17 mouse cellular contexts compared by ENCODE assay signal in genomic region chr2:125275617-125276016, GRCm38 (mm10). TPM values are rescaled to one million over a fixed set of nuclear protein-coding genes. Genes with fewer than 3 reads are reported as not detected.
DNase-seq lines count a peak whose midpoint lies in the region; ATAC-seq and TF ChIP-seq lines count a peak whose summit lies in the region.
"Had no signal": no experiment of that assay in that cellular context is flagged by ENCODE, and none has a peak within 500 bp of the region (broad histone marks: within the 10 kb centered on the region; RNA-seq: fewer than 3 reads in every experiment).

No protein-coding gene starts in this region.

- intact Hi-C loops in left cerebral cortex, postnatal 10 days (cut with DNase I), result no loop called here

- no peak overlapping the region for H3K9ac ChIP-seq in limb, embryonic 14.5 days (ENCODE audit: low read depth, low read length, severe bottlenecking)
- H3K9ac ChIP-seq: hindbrain, embryonic 13.5 days; limb, embryonic 12.5 days; midbrain, embryonic 13.5 days had no signal

- no peaks in the 10 kb centered on the region for H3K9me3 ChIP-seq in embryonic facial prominence, embryonic 10.5 days
- no peaks in the 10 kb centered on the region for H3K9me3 ChIP-seq in limb, embryonic 14.5 days (ENCODE audit: control insufficient read depth, low read length)
- H3K9me3 ChIP-seq: limb, embryonic 12.5 days; midbrain, embryonic 13.5 days had no signal

- 35% methylated on average over 5 of the region's 5 CpGs for WGBS in embryonic facial prominence, embryonic 10.5 days
- WGBS in limb, embryonic 14.5 days, result 36% methylated on average over 5 of the region's 5 CpGs

- peaks cover 10% of the 10 kb centered on the region for H3K4me1 ChIP-seq in embryonic facial prominence, embryonic 10.5 days
- no peaks in the 10 kb centered on the region; the same call in 1 of the 2 replicates for H3K4me1 ChIP-seq in limb, embryonic 14.5 days (ENCODE audit: control insufficient read depth, insufficient read depth, low read length)
- H3K4me1 ChIP-seq: hindbrain, embryonic 13.5 days; limb, embryonic 12.5 days; midbrain, embryonic 13.5 days had no signal

- CTCF ChIA-PET in Patski (lab: Charles Lee), result interaction anchor here (0.6 to 1.0 kb wide), 4 partner anchors 11 to 329 kb away, joined by 3 read pairs; no protein-coding TSS in a partner anchor

- H3K27ac ChIP-seq in embryonic facial prominence, embryonic 10.5 days (replicated peaks), result peak overlapping the region; percentile 40; the same call in 1 of the 2 replicates
- no peak overlapping the region for H3K27ac ChIP-seq in limb, embryonic 14.5 days (replicated peaks; ENCODE audit: low read depth, low read length)
- H3K27ac ChIP-seq: hindbrain, embryonic 13.5 days; left cerebral cortex, adult 2 months; limb, embryonic 12.5 days; macrophage; midbrain, embryonic 13.5 days had no signal

- in situ Hi-C loops in Patski (cut with MboI; ENCODE audit: low pct_unique_long_range_greater_than_20kb), result no loop called here

- no peak for TF ChIP-seq POLR2A in limb, embryonic 14.5 days (IDR thresholded peaks at IDR 0.05; ENCODE audit: borderline replicate concordance, extremely low read depth, insufficient read depth, insufficient read length)

- no peaks in the 10 kb centered on the region for H3K36me3 ChIP-seq in embryonic facial prominence, embryonic 10.5 days (replicated peaks)
- H3K36me3 ChIP-seq in limb, embryonic 14.5 days (ENCODE audit: control insufficient read depth, insufficient read depth, low read length), result no peaks in the 10 kb centered on the region
- H3K36me3 ChIP-seq: hindbrain, embryonic 13.5 days; limb, embryonic 12.5 days; midbrain, embryonic 13.5 days had no signal

- H3K4me3 ChIP-seq in embryonic facial prominence, embryonic 10.5 days, result no peak overlapping the region
- no peak overlapping the region for H3K4me3 ChIP-seq in limb, embryonic 14.5 days (replicated peaks; ENCODE audit: low read length)
- H3K4me3 ChIP-seq: hindbrain, embryonic 13.5 days; left cerebral cortex, adult 2 months; limb, embryonic 12.5 days; midbrain, embryonic 13.5 days had no signal

- H3K27me3 ChIP-seq in Patski, result no peaks in the 10 kb centered on the region
- H3K27me3 ChIP-seq in embryonic facial prominence, embryonic 10.5 days (replicated peaks; ENCODE audit: low read depth, poor library complexity, severe bottlenecking), result no peaks in the 10 kb centered on the region
- H3K27me3 ChIP-seq in limb, embryonic 14.5 days (ENCODE audit: control insufficient read depth, insufficient read depth, low read length), result no peaks in the 10 kb centered on the region
- H3K27me3 ChIP-seq: hindbrain, embryonic 13.5 days; limb, embryonic 12.5 days; midbrain, embryonic 13.5 days had no signal

- no peak for TF ChIP-seq CTCF in Patski (IDR thresholded peaks at IDR 0.05)

- POLR2A ChIA-PET in Patski (lab: Charles Lee), result no interaction called here

- peak; percentile 35 for ATAC-seq in Patski
- peak; percentile 81 for ATAC-seq in limb, embryonic 14.5 days (ENCODE audit: low FRiP score, low read depth)
- ATAC-seq: activated CD4-positive, CD25-positive, alpha-beta regulatory T cell, adult 4 months; midbrain, embryonic 13.5 days had no signal

- DNase-seq in gastrocnemius, postnatal 25 days, result peak; percentile 22
- DNase-seq in gastrocnemius, postnatal 4 days (ENCODE audit: low spot score in 2 of 2), result no peak
- no peak for DNase-seq in Patski (ENCODE audit: low read depth, low spot score)
- DNase-seq in embryonic facial prominence, embryonic 10.5 days (ENCODE audit: low spot score), result peak; percentile 50
- peak; percentile 55 for DNase-seq in limb, embryonic 14.5 days (ENCODE audit: low spot score)
- DNase-seq in thymus, postnatal 14 days, result no peak
- no peak for DNase-seq in left cerebral cortex, postnatal 10 days (ENCODE audit: extremely low spot score in 1 of 2, low spot score in 2 of 2)
- DNase-seq: adrenal gland, postnatal 25 days; cerebellum, adult 18-20 months; heart, postnatal 10 days; thymus, adult 18-20 months had no signal

- H3K4me2 ChIP-seq in limb, embryonic 14.5 days (replicated peaks; ENCODE audit: low read depth, low read length, severe bottlenecking), result no peak overlapping the region
- H3K4me2 ChIP-seq: hindbrain, embryonic 13.5 days; limb, embryonic 12.5 days; midbrain, embryonic 13.5 days had no signal

RNA-seq across cellular contexts. Expression of gene Dut, which starts 28.6 kb away (rescaled TPM):
- 1 to 10 TPM; 6.4 to 7.4 TPM for total RNA-seq in gastrocnemius, postnatal 25 days (2021)
- total RNA-seq in gastrocnemius, postnatal 4 days (2021), result 10 to 100 TPM; 37.3 to 39.8 TPM
- polyA plus RNA-seq in Patski (2021), result 114 TPM
- polyA plus RNA-seq in embryonic facial prominence, embryonic 10.5 days (2016; fragmentation: Nextera tagmentation; extraction: Ambion mirVana), result 265 and 285 TPM in 2 replicates
- polyA plus RNA-seq in limb, embryonic 14.5 days (2012; rRNA removed), result 74.7 and 101 TPM in 2 replicates
- polyA plus RNA-seq in limb, embryonic 14.5 days (2014; fragmentation: Nextera tagmentation; extraction: Ambion mirVana), result 126 and 129 TPM in 2 replicates
- total RNA-seq in left cerebral cortex, postnatal 10 days (2021), result 10 to 100 TPM; 37.8 to 39.3 TPM

Comparison
In these comparisons a context has a peak if more than half of its experiments do, and no peak if none do; other contexts are left out.
1. DNase-seq: peak in gastrocnemius, postnatal 25 days (single experiment), embryonic facial prominence, embryonic 10.5 days (single experiment) and limb, embryonic 14.5 days (single experiment); none in gastrocnemius, postnatal 4 days (0 of 2), Patski (single experiment), thymus, postnatal 14 days (single experiment) and left cerebral cortex, postnatal 10 days (0 of 2).
2. RNA of gene Dut, which starts 28.6 kb away (total RNA-seq): 37.3 to 39.8 TPM in gastrocnemius, postnatal 4 days and 37.8 to 39.3 TPM in left cerebral cortex, postnatal 10 days; 6.4 to 7.4 TPM in gastrocnemius, postnatal 25 days; every median in the first group is over 4 times any median in the second.